Mouse (Mus musculus) CD8-positive naive resting alpha-beta T cell, adult 57 days (primary cell): ENCODE measurements around the gene Tbl1x. TPM values are rescaled to one million over a fixed set of nuclear protein-coding genes. Genes with fewer than 3 reads are reported as not detected.

Source experiments
- total RNA-seq: library from RNA; stranded (reverse); gene quantifications from one replicate; pipeline ENCODE4 v1.2.4, GENCODE M21; 2023

Tbl1x gene
- total RNA-seq: 58.2 TPM

GRCm38 (mm10) chrX:77510371-77511300 lies at the start of gene Tbl1x:
Gene Tbl1x, plus strand, starts transcription at chrX:77511013.

